Mouse (Mus musculus) large intestine, adult 2 months (tissue): ENCODE results near the gene Tmem138. TPM values are rescaled to one million over a fixed set of nuclear protein-coding genes. Genes with fewer than 3 reads are reported as not detected.
"Not testable (repeated sequence)": the region's sequence is repeated elsewhere in the genome, so short reads cannot be mapped to it uniquely, and the experiment has no call there.

ENCODE experiments used
- DNase-seq: peaks from one replicate; pipeline ENCODE4 v3.0.0-alpha.2; 2012; ENCODE audit warnings: low read depth, low spot score
- WGBS: fragments of 180-500 bp; shearing (Covaris S2); methylation state at CpG from one replicate; pipeline ENCODE4 v1.1.7; 2018; 5-methylcytosine and 5-hydroxymethylcytosine counted together
- polyA plus RNA-seq: library from polyadenylated mRNA; depleted of rRNA; stranded (reverse); fragments of >200 nt; gene quantifications from 2 replicates; pipeline ENCODE4 v1.2.3, GENCODE M21; 2012

Tmem138 gene
- polyA plus RNA-seq, 1 experiment, result 8.8 TPM

DNA sequence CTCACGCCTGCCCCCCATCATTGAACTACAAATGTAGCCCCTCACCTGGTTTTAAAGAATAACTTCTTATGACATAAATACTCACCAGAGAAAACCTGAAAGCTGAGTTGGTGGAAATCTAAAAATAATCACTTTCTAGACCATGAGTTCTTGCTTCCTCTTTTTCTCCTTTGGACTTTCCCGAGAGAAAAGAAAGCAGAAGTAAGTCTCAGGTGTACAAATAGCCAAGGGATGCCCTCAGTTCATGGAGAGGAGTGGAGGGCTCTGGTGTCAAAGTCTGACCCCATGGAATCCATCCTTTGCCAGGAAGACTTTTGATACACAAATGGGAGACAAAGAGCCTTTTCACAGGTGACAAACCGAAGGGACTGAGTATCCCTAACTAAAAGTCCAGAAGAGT is 3.6 kb upstream of the Tmem138 start:
- no peak for DNase-seq
- 77% methylated on average over 3 of the region's 3 CpGs for WGBS

GRCm38 (mm10) chr19:10580102-10580501 is 2.9 kb upstream of the Tmem138 start:
- WGBS, result 86% methylated on average over 3 of the region's 3 CpGs
- no peak for DNase-seq

DNA sequence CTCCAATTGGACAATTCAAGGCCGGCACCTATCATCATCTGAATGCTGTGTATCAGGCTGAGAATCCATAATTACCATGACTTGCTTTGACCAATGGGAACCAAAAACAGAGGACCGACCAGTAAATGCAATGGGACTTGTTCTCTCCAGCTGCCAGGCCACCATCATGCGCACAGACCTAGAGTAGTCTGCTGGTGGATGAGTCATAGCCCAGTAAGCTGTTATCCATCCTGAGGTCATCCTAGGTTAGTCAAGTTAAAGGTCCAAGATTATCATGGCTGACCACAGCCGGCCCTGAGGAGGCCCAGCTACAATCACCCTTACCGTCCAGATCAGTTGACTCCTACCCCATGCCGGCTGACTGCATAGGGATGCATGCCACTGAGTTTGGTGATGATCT is 7.5 kb downstream of the Tmem138 start:
- 93% methylated on average over 6 of the region's 6 CpGs for WGBS
- no peak for DNase-seq

DNA sequence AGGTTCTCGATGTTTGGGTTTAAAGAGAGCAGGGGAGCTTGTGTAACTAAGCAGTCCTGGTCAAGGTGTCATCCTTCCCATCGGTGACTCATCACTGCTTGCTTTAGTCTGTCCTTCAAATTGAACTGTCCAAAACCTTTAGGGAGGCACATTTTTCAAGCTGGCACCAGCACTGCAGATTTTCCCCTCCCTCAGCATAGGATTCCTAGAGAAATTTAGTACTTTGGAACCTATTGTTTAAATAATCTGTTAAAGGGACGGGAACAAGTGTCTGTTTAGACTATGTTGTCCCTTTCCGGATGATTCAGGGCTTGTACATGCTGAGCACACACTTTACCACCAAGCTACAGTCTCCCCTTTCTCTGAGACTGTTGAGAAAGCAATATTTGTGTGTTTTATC is 11.9 kb downstream of the Tmem138 start:
- no peak for DNase-seq
- 33% methylated on average over 4 of the region's 4 CpGs for WGBS

- DNase-seq, result no peak
- 80% methylated on average over 6 of the region's 6 CpGs for WGBS
Observed at GRCm38 (mm10) chr19:10564278-10564677, 12.9 kb downstream of the Tmem138 start.

DNA sequence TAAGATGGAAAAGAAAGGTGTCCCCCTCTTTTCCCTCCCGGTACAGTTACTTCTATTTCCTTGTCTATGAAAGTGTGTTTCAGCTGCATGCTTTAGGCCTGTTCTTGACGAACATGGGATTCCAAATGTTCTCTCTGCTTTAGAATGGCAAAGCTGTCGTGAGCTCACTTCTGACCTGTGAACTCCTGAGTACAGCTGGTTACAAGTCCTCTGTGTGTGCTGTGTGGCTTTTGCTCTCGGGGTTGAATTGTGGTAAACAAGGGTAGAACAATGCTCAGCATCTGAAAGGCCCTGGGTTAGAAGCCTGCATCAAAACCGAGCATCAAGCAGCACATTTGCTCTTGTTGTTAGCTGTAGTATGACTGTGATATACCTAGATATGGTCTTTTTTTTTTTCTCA is 14.8 kb downstream of the Tmem138 start:
- no peak for DNase-seq
- WGBS, result 64% methylated on average over 5 of the region's 5 CpGs

DNA sequence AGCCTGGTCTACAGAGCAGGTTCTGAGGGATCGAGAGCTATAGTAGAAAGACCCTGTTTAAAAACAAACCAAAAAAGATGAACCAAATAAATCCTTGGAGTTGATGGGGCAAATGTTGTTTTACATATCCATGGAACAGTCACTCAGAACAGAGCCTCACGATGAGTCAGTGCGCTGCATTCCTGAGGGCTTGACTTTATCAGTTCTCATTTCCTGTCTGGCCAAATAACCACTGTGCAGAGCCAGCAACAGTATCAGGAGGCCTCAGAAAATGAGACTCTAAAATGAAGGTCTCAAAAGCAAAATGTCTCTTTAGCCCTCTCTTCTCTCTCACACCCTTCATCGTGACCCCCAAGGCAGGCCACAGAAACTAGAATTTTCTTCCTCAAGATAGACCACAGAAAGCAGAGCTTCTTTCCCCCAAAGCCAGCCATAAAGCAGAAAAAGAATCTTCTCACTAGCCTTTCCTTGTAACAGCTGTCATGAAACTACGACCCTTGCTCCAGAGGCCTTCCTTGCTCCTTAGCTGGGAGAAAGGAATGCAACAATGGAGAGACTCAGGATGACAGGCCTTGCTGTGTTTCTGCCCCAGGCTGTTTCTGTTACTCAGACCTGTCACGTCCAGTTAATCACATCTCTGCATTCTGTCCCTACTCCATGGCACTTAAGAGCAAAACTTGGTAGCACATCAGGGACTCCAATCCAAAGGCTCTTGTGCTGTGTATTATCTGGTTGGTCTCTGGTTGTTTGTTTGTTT is 15.4 kb downstream of the Tmem138 start:
- DNase-seq, result no peak
- 55% methylated on average over 6 of the region's 6 CpGs for WGBS

DNA sequence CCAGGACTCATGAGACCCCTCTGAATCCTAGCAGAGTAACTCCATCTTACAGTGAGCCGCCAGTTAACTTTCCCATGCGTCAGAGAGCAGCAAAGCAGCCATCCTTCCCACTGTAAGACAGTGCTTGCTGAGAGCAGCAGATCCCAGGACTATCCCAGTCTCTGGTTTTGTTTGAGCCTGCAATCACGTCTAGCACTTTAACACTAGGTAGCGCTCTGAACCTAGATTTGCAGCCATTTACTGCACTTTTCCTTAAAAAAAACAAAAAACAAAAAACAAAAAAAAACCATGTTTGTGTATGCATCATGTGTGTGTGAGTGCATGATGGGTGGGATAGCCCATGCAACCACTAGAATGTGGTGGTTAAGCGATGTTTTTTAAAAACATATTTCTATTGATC is 17.1 kb downstream of the Tmem138 start:
- DNase-seq, result no peak
- WGBS, result 49% methylated on average over 5 of the region's 5 CpGs

DNA sequence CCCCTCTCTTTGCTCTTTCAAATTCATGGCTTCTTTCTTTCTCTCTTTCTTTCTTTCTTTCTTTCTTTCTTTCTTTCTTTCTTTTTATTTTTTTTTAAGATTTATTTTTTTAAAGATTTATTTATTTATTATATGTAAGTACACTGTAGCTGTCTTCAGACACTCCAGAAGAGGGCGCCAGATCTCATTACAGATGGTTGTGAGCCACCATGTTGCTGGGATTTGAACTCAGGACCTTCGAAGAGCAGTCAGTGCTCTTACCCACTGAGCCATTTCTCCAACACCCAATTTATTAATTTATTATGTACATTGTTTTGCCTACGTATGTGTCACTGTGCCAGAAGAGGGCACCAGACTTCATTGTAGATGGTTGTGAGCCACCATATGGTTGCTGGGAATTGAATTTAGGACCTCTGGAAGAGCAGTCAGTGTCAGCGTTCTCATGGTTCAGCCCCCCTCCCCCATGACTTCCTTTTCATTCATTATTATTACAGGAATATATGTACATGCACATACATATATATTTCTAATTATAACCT is 19.3 kb downstream of the Tmem138 start:
- DNase-seq, result not testable (repeated sequence)
- WGBS, result 68% methylated on average over 4 of the region's 4 CpGs

DNA sequence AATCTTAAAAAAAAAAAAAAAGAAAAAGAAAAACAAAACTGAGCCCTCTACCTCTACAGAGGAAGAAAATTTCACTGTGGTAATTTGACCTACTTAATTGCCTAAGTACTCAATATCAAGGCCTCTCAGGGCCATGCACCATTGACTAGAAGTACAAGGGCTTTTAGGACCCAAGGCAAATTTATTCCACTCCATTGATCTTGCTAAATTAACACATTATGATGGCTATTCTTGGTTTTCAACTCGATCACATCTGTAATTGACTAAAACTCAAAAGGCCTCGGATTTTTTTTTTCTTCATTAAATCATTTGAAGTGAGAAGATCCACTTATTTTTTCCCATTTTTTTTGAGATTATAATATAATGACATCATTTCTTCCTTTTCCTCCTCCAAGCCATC is 19.7 kb downstream of the Tmem138 start:
- DNase-seq, result no peak
- 87% methylated on average over 2 of the region's 2 CpGs for WGBS

DNA sequence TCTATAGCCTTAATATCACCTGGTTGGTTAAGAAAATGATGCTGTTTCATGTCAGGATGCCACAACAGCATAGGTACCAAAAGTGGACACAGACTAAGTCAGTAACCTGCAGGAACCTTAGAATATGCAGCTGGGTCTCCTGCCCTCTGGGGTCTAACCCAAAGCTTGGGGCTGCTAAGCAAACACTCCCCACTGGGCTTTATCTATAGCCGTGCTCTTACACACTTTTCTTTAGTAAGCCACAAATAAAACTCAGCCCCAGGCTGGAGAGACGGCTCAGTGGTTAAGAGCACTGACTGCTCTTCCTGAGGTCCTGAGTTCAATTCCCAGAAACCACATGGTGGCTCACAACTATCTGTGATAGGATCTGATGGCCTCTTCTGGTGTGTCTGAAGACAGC is 20.2 kb downstream of the Tmem138 start:
- DNase-seq, result no peak
- 80% methylated on average over 2 of the region's 2 CpGs for WGBS

GRCm38 (mm10) chr19:10555624-10556510 is 21.3 kb downstream of the Tmem138 start, which contains the start of gene Tmem216:
TSS of gene Tmem216 (minus strand) at chr19:10556238.
- WGBS, result under 1% methylated on average over 43 of the region's 43 CpGs

GRCm38 (mm10) chr19:10539454-10539853 is 37.7 kb downstream of the Tmem138 start:
- 96% methylated on average over 5 of the region's 5 CpGs for WGBS
- DNase-seq, result no peak

More at GRCm38 (mm10) chr19:10555624-10556510, 21.3 kb downstream of the Tmem138 start, which contains the start of gene Tmem216:
- no peak for DNase-seq

- whole genome bisulfite sequencing, result 89% methylated on average over 1 of the region's 1 CpGs
Observed at GRCm38 (mm10) chr19:10530082-10530481, 47.1 kb downstream of the Tmem138 start.

DNA sequence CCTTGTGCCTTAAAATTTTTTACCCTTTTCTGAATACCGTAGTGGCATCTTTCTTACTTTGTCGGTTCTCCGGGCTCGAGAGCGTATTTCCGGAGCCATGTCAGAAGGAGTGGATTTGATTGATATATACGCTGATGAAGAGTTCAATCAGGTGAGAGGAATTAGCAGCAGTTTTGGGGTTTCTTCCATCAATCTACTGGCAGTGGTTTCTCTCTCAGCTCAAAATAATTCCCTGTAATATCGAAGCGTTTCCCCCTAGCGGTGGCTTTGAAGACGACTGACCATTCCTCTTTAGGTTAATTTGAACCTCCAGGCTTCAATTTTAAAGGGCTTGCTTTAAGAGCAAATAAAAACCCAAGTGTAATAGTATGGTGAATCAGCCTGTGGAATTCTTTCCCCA is 51.3 kb downstream of the Tmem138 start, which contains the start of gene Sdhaf2:
TSS of gene Sdhaf2 (minus strand) at position 233 of the 400 bp plus-strand sequence.
- DNase-seq, result peak; percentile 18
- whole genome bisulfite sequencing, result under 1% methylated on average over 11 of the region's 11 CpGs

More at GRCm38 (mm10) chr19:10530082-10530481, 47.1 kb downstream of the Tmem138 start:
- DNase-seq, result no peak

DNA sequence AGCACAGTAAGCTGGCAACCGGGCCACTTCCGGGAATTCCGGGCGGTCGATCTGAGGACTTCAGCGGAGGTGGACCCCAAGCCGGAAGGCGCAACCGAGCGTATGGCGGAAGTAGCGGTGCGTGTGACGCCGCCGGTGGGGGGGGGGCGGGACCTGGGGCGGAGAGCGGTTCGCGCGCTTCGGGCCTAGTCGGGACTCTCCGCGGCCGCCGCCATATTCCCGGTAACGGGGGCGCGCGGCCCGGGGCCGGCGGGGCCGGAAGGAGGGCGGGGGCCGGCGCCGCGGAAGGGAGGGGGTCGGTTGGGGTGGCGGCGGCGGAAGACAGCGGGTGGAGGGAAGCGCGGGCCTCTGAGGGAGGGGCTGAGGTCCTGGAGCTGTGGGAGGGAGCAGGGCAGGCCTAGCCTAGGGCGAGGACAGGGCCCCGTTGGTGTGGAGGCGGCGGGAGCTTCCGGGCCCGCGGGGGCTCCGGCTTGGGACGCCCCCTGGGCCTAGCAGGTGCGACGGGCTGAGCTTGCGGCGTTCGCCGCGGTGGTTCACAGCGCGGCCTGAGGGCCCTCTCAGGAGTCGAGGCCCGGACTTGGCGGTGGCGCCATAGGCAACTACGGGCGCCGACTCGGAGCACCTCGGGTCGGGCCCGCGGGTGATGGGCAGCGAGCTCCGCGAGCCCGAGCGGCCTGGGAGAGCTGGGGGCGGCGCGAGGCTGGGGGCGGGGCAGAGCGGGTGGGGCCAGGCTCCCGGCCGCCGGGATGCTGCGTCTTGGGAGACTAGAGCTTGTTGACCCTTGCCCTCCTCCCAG is 51.9 kb downstream of the Tmem138 start, which contains the start of gene Cpsf7:
TSS of gene Cpsf7 (plus strand) at position 161 of the 796 bp plus-strand sequence.
- under 1% methylated on average over 90 of the region's 93 CpGs for WGBS
- DNase-seq, result peak; percentile 77

DNA sequence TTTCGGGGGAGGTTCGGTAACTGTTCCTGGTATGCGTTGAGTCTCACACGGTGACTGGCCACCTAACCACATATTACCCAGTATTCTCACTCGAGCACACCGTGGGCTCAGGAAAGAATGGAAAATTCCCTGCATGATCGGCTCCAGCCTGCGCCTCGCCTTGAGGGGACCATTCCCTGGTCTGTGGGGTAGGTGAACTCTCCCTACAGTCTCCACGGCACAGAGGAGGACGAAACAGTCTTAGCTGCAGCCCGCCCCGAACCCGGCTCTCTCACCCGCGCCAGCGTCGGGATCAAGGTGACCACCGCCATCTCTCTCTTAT is 52.4 kb downstream of the Tmem138 start:
- under 1% methylated on average over 19 of the region's 19 CpGs for WGBS
- DNase-seq, result no peak

DNA sequence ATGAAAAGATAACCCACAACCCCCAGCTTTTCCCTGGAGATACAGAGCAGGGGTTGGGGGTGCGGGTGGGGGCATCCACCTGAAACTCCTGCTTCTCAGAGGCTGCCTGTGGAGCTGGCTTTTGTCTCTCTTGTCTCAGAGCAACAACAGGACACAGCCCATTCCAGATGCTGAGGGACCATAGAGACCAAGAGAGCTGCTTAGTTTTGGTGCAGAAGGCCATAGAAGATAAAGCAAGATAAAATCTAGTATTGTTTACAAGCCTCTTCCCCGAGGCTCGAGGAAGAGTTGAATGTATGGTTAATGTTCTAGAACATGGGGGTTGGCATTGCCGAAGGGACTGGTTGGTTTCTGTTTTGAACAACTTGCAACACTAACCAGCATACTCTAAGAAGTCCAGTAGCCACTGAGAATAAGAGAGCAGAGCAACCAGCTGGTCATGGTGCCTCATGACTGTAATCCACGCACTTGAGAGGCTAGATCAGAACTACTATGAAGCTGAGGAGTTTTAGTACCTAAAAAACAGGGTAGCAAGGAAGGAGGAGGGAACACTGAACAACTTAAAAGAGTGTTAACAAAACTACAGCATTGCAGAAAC is 53.6 kb downstream of the Tmem138 start:
- WGBS, result 56% methylated on average over 5 of the region's 5 CpGs
- DNase-seq, result no peak

DNA sequence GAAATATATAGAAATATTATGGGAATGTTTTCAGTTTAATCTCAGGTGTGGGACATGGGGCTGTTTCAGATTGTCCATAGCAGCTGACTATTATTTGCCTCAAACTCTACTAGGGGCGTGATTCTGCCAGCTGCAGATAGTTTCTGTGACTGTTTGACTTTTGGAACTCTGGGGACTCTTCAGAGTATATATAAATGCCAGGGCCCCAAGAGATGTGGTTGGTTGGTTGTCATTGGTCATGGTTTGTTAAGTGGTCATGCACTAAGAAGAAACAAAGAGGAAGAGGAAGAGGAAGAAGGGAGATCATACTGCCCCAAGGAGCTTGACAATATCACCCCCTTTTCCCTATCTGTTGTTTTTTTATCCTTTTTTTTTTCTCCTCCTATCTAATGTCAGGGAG is 55.2 kb downstream of the Tmem138 start:
- WGBS, result 47% methylated on average over 1 of the region's 1 CpGs
- DNase-seq, result no peak
